Mouse (Mus musculus) mouse trophoblast stem cell (cell line): ENCODE results near the gene Pip5k1c.

Experiments used
- in situ Hi-C, 2 experiments: fragments of 300-500 bp; cut with MseI, MboI; formaldehyde crosslinking; loops; 2 replicates in 1 of 2; 3 replicates in 1 of 2; pipeline ENCODE4 v1.15.1; 2025

Pip5k1c gene

DNA sequence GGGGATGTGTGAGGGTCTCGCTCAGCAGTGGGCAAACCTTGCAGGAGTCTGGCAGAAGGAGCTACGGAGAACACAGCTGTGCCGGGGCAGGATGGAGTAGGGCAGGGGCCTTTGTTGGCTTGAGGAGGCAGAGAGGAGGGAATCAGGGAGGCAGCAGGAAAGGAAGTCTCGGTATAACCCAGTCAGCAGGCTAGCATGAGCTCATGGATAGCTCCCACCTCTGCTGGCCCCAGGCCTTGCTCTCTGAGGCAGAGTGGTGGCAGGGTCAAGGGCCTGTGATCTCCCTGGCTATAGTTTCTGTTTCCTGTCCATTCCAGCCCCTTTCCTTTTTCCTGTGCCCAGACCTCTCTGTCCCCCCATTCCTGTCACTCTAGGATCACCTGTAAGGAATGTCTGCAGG, 9.5 kb downstream of the Pip5k1c start:
- in situ Hi-C loops = no loop called here

DNA sequence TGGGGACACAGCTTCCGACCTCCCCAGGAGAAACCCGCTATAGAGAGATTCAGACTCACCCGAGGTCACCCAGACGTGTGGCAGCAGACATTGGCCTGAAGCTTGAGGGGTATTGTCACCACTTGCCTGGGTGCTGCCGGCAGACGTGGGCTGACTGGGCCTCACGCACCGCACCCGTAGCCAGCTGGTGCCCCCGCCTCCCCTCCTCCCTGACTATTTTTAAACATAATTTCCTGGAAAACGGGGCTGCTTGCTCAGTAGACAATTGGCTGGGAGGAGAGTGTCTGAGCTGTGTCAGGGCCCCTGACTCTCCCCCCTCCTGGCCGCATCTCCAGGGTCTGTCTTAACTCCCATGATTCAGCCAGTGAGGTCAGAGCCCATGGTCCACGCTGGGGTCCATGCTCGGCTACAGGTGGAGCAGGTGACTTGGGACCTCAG, 10.0 kb downstream of the Pip5k1c start:
- in situ Hi-C loops = no loop called here

DNA sequence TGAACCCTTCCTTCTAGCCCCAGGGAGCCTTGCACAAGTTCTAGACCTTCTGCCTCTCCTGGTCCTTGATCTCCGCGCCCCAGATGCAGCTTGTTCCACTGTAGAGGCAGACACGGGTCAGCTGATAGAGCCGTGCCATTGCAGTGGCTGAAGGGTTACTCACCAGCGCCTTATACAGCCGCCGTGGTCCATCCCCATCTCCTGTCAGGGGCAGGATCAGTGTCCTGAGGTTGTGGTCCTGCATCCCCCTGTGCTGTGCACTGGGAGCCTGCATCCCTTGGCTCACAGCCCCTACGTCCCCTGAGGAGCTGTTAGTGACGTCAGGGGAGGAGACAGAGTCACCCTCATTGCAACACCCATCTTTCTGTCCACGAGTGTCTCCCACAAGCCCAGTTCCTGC, 10.5 kb downstream of the Pip5k1c start:
- in situ Hi-C loops = no loop called here

DNA sequence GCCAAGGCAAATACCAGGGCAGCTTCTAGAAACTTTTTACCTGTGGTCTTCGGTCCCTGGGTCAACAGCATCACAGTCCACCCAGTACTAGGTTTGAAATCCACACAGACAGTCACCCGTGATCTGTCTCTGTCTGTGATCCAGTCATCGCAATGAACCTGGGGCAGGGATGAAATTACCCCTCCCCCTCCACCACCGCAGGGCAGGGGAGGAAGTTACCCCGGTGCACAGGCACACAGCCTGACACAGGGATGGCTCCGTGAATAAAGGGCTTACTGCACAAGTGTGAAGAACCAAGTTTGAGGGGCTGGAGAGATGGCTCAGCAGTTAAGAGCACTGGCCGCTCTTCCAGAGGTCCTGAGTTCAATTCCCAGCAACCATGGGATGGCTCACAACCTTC, 11.0 kb downstream of the Pip5k1c start:
- in situ Hi-C loops = no loop called here

DNA sequence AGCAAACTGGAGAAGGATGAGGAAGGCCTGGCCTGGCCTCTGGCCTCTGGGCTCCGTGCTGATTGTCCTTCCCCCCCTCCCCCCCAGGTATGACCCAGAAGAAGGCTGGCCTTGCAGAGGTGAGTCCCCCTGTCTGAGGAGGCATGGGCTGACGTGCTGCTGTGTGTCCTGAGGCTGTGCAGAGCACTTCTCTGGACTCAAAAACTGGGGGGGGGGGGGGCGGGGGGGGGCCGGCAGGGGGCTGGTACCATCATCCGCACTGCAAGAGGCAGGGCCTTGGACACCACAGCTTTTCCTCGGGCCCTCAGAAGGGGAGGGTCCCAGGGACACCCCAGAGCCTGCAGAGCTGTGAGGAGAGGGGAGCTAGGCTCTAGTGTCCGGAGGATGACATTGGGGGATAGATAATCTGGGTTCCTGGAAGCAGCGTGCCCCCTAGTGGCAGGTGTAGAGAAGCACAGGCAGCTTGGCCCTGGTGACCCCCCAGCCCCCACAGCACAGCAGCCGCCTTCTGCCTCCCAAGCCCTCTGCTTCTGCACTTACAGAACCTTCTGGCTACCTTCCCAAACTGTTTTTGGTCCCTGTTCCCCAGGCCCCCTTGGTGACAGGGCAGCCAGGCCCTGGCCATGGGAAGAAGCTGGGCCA, 12.0 kb downstream of the Pip5k1c start:
- in situ Hi-C loops = no loop called here

DNA sequence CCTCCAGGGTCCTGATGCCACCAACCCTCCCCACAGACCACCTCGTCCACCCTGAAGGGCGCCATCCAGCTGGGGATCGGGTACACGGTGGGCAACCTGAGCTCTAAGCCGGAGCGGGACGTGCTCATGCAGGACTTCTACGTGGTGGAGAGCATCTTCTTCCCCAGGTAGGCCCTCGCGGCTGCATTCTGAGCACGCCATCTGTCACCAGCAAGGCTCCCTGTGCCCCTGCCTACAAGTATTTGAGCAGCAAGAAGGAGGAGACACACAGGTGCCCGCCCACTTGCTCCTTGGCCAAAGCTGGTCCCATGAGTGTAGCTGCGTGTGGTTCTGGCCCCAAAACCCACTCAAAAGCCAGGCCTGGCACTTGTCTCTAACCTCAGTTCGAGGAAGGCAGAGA, 12.9 kb downstream of the Pip5k1c start:
- in situ Hi-C loops = no loop called here

DNA sequence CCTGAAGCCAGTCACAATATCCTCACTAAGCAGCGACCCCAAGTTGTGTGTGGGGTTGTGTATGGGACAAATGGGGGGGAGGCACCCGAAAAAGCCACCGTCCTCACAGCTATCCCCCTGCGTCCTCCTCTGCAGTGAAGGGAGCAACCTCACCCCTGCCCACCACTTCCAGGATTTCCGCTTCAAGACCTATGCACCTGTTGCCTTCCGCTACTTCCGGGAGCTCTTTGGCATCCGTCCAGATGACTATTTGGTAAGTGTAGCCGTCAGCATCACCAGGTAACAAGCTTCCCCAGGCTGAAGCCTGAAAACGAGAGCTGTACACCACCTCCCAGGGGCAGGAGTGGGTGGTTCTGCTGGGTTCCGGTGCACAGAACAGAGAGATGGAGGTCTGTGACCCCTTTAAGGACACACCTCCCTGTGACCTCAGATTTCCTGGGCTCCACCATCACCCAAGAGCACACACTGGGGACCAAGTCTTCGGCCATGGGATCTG, 13.5 kb downstream of the Pip5k1c start:
- in situ Hi-C loops = no loop called here

DNA sequence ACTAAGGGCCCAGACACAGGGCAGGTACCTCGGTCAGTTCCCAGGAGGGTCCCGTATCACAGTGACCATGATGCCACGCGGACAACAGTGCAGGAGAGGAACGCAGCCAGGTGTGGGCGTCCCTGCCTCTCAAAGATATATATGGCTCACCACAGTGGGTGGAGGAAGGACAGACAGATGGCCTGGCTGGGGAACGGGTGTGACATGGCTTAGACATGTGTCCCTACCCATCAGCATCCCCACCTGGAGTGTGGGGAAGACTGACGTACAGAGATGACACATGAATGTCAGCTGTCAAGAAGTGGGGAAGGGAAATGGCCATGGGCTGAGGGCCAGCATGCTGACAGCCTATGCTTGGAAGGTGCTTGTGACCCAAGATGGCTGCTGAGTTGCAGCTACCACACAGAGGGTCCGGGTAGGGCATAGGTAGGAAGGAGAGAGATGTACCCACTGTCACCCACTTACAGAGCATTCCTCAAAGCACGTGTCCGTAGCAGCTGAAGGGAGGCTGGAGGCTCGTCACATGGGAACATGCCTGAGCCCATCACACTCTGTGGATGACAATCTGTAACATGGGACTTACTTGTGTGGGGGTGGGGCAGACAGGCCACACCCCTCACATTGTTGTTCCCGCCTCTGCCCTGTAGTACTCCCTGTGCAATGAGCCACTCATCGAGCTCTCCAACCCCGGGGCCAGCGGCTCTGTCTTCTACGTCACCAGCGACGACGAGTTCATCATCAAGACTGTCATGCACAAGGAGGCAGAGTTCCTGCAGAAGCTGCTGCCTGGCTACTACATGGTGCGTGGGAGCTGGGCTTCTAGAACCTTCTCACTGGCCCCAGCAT, 14.3 kb downstream of the Pip5k1c start:
- in situ Hi-C loops = no loop called here

DNA sequence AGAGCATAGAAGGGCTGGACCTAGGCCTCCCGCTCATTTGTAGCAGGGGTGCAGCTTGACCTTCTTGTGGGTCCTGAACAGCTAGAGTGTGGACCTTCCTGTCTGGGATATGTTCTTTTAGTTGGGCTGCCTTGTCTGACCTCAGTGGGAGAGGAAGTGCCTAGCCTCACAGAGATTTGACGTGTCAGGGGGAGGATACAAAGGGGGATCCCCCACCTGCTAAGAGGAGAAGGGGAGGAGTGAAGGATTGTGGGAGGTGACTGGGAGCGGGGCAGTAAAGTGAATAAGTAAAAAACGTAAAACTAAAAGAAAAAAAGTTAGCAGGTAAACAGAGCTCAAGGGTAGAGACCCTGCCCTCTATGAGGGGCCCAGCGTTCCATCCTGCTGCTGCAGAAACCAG, 16.8 kb downstream of the Pip5k1c start:
- in situ Hi-C loops = no loop called here

DNA sequence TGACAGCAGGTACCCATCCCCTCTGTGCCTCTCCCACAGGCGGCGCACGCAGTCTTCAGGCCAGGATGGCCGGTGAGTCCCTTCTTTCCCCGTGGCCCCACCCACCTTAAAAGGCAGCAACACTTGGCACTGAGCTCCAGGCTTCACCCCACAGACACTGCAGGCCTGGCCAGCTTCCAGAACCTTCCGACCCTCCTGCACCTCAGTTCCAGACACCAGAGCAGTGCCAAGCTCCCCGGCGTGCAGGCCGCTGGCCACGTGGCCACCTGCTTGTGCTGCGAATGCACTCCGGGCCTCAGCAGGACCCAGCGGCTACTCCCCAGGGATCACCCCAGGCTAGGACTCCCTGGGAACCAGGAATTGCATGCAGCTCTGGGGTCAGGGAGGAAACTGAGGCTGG, 20.8 kb downstream of the Pip5k1c start:
- in situ Hi-C loops = no loop called here

DNA sequence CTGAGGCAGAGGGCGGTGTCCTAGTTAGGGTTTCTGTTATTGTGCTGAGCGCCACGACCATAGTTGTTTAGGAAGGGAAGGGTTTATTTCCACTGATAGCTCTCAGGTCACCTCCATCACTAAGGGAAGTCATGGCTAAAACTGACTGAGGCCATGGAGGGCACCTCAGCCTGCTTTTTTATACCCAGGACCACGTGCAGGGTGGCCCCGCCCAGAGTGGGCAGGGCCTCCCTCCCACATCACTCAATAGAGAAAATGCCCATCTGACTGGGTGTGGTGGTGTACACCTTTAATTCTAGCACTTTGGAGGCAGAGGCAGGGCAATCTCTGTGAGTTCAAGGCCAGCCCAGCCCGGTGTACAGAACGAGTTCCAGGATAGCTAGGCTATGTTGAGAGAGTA, 21.4 kb downstream of the Pip5k1c start:
- in situ Hi-C loops = no loop called here

DNA sequence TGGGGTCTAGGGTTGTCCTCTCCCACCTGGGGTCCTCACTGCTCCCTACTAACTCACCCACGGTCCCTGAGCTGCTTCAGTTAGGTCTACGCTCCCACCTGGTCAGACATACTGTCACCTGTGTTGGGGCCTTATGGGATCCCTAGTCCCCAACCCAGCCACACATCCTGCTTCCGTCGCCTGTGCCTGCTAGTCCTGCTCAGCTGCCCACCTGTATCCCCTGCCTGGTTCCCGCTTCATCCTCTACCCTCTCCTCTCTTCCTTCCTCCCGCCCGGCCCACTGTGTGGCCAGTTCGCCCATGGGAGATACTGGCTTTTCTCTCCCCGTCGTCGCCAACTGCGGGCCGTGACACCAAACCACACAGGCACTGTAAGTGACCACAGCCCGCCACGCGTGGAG, 22.8 kb downstream of the Pip5k1c start:
- in situ Hi-C loops = no loop called here

DNA sequence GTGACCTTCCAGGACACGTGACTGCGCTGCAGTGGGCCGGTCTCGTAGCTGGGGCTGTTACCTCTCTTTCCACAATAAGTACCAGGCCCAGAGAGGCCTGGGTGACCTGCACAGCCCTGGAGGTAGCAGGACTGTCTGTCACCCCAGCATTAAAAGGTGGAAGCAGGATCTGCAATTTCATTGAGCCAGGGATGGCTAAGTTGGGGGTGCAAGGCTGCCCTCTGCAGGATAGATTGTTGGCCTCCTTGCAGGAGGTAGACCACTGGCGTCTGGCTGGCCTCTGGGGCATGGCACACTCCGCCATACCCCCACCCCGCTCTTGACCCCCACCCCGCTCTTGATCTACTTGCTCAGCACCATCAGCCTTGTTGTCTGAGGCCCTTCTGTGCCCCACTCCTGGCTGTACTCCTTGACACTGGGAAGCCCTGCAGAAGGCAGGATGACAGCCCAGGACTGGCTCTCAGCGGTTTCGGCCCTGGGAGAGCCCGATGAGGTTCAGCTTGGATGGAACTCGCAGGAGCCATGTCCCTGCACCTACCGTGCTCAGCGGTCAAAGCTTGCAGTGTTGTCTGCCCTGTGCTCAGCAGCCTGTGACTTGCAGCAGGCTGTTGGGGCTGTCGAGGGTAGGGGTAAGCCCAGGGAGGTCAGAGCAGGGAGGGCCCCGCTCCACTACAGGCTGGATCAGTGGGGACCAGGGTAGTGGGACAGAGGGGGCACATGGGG, 23.7 kb downstream of the Pip5k1c start:
- in situ Hi-C loops = no loop called here

DNA sequence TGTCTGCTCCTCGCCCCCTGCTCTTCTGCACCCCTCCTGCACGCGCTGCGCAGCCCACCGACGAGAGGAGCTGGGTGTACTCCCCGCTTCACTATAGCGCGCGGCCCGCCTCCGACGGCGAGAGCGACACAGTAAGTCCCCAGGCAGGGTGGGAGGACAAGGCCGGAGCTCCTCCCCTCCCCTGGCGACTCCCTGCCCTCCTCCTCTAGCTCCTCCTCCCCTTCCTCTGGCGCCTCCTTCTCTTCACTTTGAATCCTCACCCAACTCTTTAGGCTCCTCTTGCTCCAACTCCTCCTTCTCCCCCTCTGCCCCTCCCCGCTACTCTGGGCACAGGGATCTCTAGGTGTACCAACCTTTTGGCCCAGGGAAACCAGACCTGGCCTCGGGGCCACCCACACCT, 24.5 kb downstream of the Pip5k1c start:
- in situ Hi-C loops = no loop called here

DNA sequence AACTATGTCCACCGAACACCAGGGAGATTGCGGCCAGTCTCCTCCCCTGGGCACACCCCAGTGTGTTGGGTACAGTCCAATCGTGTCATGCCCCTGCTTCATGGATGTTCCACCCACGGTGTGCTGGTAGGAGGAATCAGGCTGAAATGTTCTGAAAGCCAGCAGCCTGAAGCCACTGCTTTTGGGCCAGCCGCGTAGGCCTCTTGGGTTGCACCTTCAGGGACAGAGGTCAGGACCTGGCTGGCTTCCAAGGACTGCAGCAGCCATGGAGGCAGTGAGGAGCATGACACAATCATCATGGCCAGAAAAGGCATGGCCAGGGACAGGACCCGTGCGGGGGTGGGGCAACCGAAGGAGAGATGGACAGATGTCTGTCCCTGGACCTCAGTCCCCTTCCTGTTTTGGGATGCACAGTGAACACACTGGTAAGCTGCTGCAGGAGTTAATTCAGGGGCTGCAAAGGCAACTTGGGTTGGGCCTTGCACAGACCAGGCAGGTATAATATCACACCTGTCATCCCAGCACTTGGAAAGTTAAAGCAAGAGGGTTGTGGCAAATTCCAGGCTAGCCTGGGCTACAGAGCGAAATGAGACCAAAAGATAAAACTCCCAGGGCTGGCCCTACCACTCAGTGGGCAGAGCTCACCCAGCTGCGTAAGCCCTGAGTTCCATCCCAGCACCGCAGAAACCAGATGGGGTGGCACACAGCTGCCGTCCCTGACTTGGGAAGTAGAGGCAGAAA, 26.0 kb downstream of the Pip5k1c start:
- in situ Hi-C loops = no loop called here

DNA sequence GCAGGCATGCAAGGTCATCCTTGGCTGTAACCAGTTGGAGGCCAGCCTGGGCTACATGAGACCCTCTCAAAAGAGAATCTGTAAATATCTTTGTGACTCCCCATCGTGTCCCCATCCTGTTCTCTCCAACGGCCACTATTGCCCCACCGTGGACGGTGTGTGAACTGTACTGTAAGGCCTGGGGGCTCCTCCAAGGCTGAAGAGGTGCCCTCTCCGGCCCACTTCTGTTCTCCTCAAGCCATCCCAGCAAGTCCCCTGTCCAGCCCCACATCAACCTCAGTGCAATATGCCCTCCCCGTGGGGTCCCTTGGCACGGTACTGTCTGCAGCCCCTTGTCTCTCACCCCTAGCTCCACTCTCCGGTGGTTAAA, 26.6 kb downstream of the Pip5k1c start:
- in situ Hi-C loops = no loop called here

DNA sequence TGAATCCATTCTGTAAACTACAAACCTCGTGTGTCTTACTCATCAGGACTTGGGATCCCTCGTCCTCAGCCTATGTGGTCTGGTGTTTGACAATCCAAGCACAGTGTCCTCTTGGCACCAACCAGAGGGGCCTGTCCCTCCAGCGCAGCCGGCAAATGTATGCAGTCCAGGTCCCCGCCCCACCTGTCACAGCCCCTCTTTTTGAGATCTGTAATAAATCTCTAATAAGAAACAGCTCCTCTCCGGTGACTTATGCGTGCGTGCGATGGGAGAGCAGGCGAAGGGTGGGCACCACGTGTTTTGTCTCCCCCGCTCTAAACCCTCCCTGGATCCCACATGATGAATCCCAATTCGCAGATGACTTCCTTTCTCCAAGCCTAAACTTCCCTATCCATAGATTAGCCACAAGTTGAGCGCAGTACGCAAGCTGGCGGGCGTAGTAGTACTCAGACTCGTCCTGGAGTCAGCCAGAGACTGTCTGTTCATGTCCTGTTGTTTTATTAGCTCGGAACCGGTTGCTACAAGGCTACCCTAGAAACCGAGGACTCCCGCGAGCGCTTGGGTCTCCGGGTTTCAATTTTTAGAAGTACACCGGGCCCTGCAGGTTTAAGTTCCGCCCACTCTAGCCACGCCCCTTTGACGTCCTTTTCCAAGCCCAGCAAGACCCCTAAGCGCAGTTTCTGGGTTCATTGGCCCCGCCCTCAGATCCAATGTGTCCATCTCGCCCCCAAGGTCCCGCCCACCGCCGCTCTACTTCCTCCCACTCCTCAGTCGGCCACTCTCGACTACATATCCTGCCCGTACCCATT, 27.2 kb downstream of the Pip5k1c start:
- in situ Hi-C loops = no loop called here

DNA sequence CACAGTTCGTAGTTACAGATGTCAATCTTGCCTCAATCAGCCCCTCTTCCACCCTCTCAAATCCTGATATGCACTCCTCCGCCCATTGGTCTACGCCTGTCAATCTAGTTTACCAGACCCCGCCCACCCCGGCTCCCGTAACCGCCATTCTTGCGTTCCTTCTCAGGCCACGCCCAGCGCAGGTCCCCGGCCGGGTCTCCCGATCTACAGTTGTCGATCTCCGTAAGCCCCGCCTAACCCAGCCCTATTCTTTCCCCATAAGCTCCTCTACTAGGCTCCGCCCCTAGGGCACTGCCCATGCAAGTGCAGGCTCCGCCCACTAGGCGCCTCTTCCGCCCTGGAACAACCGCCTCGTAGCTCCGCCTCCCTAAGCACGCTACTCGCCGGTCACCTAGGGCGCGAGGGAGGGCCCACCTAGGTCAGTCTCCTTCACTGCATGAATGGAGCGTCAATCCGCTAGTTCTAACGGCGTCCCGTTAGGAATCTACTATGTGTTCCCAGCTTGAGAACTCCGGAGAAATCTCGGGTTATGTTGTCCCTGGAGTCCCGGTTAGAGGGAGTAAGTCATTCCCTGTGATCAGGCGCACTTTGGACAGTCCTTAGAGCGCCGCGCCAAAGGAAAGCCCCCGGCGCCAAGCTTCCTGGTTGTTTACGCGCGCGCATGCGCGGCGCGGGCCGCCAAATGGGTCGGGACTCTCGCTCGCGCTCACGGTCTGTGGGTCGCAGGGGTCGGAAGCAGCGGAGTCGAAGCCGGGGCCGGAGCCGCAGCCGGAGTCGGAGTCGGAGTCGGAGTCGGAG, 28.0 kb downstream of the Pip5k1c start, which contains the start of gene Cactin:
TSS of gene Cactin (plus strand) at position 554 of the 798 bp plus-strand sequence.
- in situ Hi-C loops = no loop called here

DNA sequence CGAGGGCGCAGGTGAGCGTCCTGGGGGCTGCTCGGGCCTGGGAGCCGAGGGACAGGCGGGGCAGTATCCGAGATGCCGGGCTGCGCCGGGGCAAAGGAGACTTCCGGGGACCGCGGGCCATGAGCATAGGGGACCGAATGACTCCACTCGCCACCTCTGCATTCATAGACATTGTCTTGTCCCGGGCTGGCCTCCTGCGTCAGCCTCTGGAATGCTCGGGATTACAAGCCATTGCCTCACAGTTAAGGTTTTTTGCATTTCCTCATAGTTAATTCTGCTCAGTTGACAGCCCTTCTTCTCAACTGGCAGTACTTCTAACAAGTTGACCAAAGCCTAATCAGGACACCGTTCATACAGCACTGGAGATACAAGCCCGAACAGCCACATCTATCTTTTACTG, 28.7 kb downstream of the Pip5k1c start:
- in situ Hi-C loops = no loop called here

DNA sequence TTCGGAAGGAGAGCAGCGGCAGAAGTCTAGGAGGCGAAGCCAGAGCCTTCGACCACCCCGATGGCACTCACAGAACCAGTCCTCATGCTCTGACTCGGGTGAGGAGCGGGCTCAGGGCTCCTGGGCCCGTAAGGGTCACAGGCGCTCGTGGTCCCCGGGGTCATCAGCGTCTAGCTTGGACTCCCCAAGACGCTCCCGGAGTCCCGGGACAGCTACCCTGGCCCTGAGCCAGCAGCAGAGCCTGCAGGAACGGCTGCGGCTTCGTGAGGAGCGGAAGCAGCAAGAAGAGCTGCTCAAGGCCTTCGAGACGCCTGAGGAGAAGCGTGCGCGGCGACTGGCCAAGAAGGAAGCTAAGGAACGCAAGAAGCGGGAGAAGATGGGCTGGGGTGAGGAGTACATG, 29.7 kb downstream of the Pip5k1c start:
- in situ Hi-C loops = no loop called here
